Mouse (Mus musculus): ENCODE data around the gene Med24. TPM values are rescaled to one million over a fixed set of nuclear protein-coding genes. Genes with fewer than 3 reads are reported as not detected.

The Med24 gene
- polyA plus RNA-seq, 1 experiment: 33.1 TPM

- TF ChIP-seq USF1 (IDR thresholded peaks at IDR 0.05; ENCODE audit: low read depth): peak; percentile 66
- TF ChIP-seq CEBPB (IDR thresholded peaks at IDR 0.05; ENCODE audit: low read depth): peak; percentile 66
- no peak for TF ChIP-seq MYOG (IDR thresholded peaks at IDR 0.05; ENCODE audit: control insufficient read depth, extremely low read depth, insufficient read length)
Observed at GRCm38 (mm10) chr11:98708282-98708956, 20.8 kb downstream of the Med24 start.

GRCm38 (mm10) chr11:98707401-98708281 lies 21.6 kb downstream of the Med24 start:
- TF ChIP-seq MYOG (IDR thresholded peaks at IDR 0.05; ENCODE audit: control insufficient read depth, extremely low read depth, insufficient read length) (no peak), MYOD1 (IDR thresholded peaks at IDR 0.05; ENCODE audit: control insufficient read depth, insufficient read length, low read depth) (no peak), MAX (IDR thresholded peaks at IDR 0.05) (no peak), FOSL1 (IDR thresholded peaks at IDR 0.05; ENCODE audit: insufficient read depth, low read length, poor library complexity, severe bottlenecking) (no peak), USF1 (IDR thresholded peaks at IDR 0.05; ENCODE audit: low read depth) (no peak), CTCF (IDR thresholded peaks at IDR 0.05; ENCODE audit: control insufficient read depth, insufficient read depth, insufficient read length) (no peak), CEBPB (IDR thresholded peaks at IDR 0.05; ENCODE audit: low read depth) (no peak)
- H3K4me3 ChIP-seq (ENCODE audit: insufficient read depth, poor library complexity, severe bottlenecking): no peak overlapping the region
- no peaks in the 10 kb centered on the region for H3K79me3 ChIP-seq (ENCODE audit: low read depth)
- no peaks in the 10 kb centered on the region for H3K79me2 ChIP-seq (ENCODE audit: control insufficient read depth, insufficient read depth)
- no peak overlapping the region for H3ac ChIP-seq (ENCODE audit: control insufficient read depth, insufficient read length, low read depth)
- peaks cover 36% of the 10 kb centered on the region for H3K36me3 ChIP-seq (ENCODE audit: control insufficient read depth, insufficient read depth)
- no peaks in the 10 kb centered on the region for H3K27me3 ChIP-seq (ENCODE audit: control insufficient read depth, insufficient read depth, insufficient read length)

More at GRCm38 (mm10) chr11:98708282-98708956, 20.8 kb downstream of the Med24 start:
- Histone ChIP-seq H3K4me3 (ENCODE audit: insufficient read depth, poor library complexity, severe bottlenecking) (no peak overlapping the region), H3K79me3 (ENCODE audit: low read depth) (no peaks in the 10 kb centered on the region), H3K27me3 (ENCODE audit: control insufficient read depth, insufficient read depth, insufficient read length) (no peaks in the 10 kb centered on the region), H3K79me2 (ENCODE audit: control insufficient read depth, insufficient read depth) (no peaks in the 10 kb centered on the region), H3K36me3 (ENCODE audit: control insufficient read depth, insufficient read depth) (peaks cover 40% of the 10 kb centered on the region), H3ac (ENCODE audit: control insufficient read depth, insufficient read length, low read depth) (no peak overlapping the region)

DNA sequence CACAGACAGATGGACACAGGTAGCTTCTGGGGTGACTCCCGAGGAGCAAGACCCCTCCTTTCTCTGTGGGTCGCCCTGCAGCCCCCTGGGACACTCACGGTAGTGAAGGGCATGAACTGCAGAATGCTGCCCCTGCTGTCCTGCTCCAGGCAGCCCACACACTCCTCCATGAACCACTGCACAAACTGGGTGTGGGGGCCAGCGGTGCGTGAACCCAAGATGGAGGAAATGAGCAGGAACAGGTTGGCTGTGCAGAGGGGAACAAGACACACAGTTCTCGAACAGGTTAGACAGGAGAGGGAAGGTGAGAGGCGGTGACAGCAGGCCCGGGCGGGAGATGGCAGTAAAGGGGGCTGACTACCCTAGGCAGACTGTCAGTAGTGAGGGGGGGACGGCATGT lies 24.2 kb downstream of the Med24 start:
- Histone ChIP-seq H3K36me3 (ENCODE audit: control insufficient read depth, insufficient read depth) (peaks cover 29% of the 10 kb centered on the region), H3K79me2 (ENCODE audit: control insufficient read depth, insufficient read depth) (no peaks in the 10 kb centered on the region), H3ac (ENCODE audit: control insufficient read depth, insufficient read length, low read depth) (no peak overlapping the region), H3K27me3 (ENCODE audit: control insufficient read depth, insufficient read depth, insufficient read length) (no peaks in the 10 kb centered on the region), H3K4me3 (ENCODE audit: insufficient read depth, poor library complexity, severe bottlenecking) (no peak overlapping the region), H3K79me3 (ENCODE audit: low read depth) (no peaks in the 10 kb centered on the region)
- no peak for TF ChIP-seq FOSL1 (IDR thresholded peaks at IDR 0.05; ENCODE audit: insufficient read depth, low read length, poor library complexity, severe bottlenecking)
- TF ChIP-seq USF1 (IDR thresholded peaks at IDR 0.05; ENCODE audit: low read depth): no peak
- TF ChIP-seq MYOG (IDR thresholded peaks at IDR 0.05; ENCODE audit: control insufficient read depth, extremely low read depth, insufficient read length): no peak
- TF ChIP-seq MYOD1 (IDR thresholded peaks at IDR 0.05; ENCODE audit: control insufficient read depth, insufficient read length, low read depth): no peak
- no peak for TF ChIP-seq CTCF (IDR thresholded peaks at IDR 0.05; ENCODE audit: control insufficient read depth, insufficient read depth, insufficient read length)
- TF ChIP-seq CEBPB (IDR thresholded peaks at IDR 0.05; ENCODE audit: low read depth): no peak
- TF ChIP-seq MAX (IDR thresholded peaks at IDR 0.05): no peak

- Histone ChIP-seq H3K4me3 (ENCODE audit: insufficient read depth, poor library complexity, severe bottlenecking) (no peak overlapping the region), H3K79me2 (ENCODE audit: control insufficient read depth, insufficient read depth) (no peaks in the 10 kb centered on the region), H3K36me3 (ENCODE audit: control insufficient read depth, insufficient read depth) (peaks cover 17% of the 10 kb centered on the region), H3K27me3 (ENCODE audit: control insufficient read depth, insufficient read depth, insufficient read length) (no peaks in the 10 kb centered on the region), H3K79me3 (ENCODE audit: low read depth) (no peaks in the 10 kb centered on the region), H3ac (ENCODE audit: control insufficient read depth, insufficient read length, low read depth) (no peak overlapping the region)
- TF ChIP-seq CTCF (IDR thresholded peaks at IDR 0.05; ENCODE audit: control insufficient read depth, insufficient read depth, insufficient read length): no peak
- no peak for TF ChIP-seq MYOD1 (IDR thresholded peaks at IDR 0.05; ENCODE audit: control insufficient read depth, insufficient read length, low read depth)
- no peak for TF ChIP-seq CEBPB (IDR thresholded peaks at IDR 0.05; ENCODE audit: low read depth)
Observed at GRCm38 (mm10) chr11:98702323-98702722, 26.9 kb downstream of the Med24 start.

- Histone ChIP-seq H3ac (ENCODE audit: control insufficient read depth, insufficient read length, low read depth) (peak within 1 kb of the TSS; percentile 6), H3K4me3 (ENCODE audit: insufficient read depth, poor library complexity, severe bottlenecking) (no peak within 1 kb of the TSS), H3K27me3 (ENCODE audit: control insufficient read depth, insufficient read depth, insufficient read length) (no peaks in the 10 kb centered on the region), H3K79me2 (ENCODE audit: control insufficient read depth, insufficient read depth) (no peaks in the 10 kb centered on the region), H3K79me3 (ENCODE audit: low read depth) (no peaks in the 10 kb centered on the region), H3K36me3 (ENCODE audit: control insufficient read depth, insufficient read depth) (peaks cover 13% of the 10 kb centered on the region)
- TF ChIP-seq USF1 (IDR thresholded peaks at IDR 0.05; ENCODE audit: low read depth): no peak
- no peak for TF ChIP-seq MAX (IDR thresholded peaks at IDR 0.05)
- no peak for TF ChIP-seq MYOG (IDR thresholded peaks at IDR 0.05; ENCODE audit: control insufficient read depth, extremely low read depth, insufficient read length)
- no peak for TF ChIP-seq CEBPB (IDR thresholded peaks at IDR 0.05; ENCODE audit: low read depth)
- TF ChIP-seq CTCF (IDR thresholded peaks at IDR 0.05; ENCODE audit: control insufficient read depth, insufficient read depth, insufficient read length): no peak
- TF ChIP-seq FOSL1 (IDR thresholded peaks at IDR 0.05; ENCODE audit: insufficient read depth, low read length, poor library complexity, severe bottlenecking): no peak
- TF ChIP-seq MYOD1 (IDR thresholded peaks at IDR 0.05; ENCODE audit: control insufficient read depth, insufficient read length, low read depth): no peak
Observed at GRCm38 (mm10) chr11:98701213-98701670, 28.0 kb downstream of the Med24 start, which contains the start of gene Csf3. Csf3 (plus strand) TSS chr11:98701263.

All from C2C12 (cell line).